Mouse (Mus musculus) liver (tissue): ENCODE results near the gene Nsfl1c.

Experiments
- DNase-seq: peaks from one replicate; pipeline ENCODE4 v3.0.0-alpha.2; 2020; ENCODE audit warnings: mixed read lengths

The Nsfl1c gene

GRCm38 (mm10) chr2:151544673-151545072 is 50.7 kb downstream of the Nsfl1c start:
- DNase-seq: no peak

DNA sequence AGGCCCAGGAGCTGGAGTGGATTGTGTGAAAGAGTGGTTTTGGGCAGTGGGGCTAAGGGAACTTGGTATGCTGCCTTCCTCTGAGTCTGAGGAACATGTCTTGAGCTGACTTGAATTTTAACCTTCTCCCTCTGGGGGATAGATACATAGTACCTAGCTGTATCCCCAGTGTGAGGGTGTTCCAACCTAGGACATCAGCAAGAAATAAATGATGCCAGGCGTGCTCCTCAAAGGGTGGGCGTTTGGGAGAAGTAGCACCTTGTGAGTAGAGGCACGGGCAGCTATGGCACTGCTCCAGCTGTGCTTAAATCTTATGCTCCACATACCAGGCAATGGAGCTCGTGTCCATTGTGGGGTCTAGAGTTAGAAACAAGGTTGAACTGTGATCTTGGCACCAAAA is 52.6 kb downstream of the Nsfl1c start:
- DNase-seq: no peak

DNA sequence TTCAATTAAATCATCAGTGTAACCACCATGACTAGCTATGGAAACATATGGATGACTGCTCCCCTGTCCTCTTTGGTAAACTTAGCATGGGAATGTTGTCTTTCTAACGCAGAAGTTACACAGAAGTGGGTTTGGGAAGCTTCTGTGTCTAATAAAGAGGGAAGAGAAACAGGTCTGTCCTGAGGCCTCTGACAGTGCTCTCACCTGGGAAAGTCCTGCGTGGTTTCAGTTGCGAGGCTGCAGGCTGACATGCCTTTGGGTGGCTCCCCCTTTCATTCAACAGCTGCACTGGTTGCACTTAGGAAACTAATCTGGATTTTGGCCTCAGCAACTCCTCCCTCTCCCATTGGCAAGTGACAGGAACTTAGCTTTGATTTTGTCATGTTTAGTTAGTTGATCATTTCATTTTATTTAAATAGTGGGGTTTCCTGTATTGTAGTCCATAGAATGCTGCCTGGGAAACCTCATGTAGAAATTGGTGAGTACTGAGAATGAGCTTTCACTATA is 55.7 kb downstream of the Nsfl1c start:
- no peak for DNase-seq
